Mouse (Mus musculus) bone marrow macrophage, adult 2 months (primary cell): Measurements from ENCODE around the gene Dhps.

Experiments used
- CTCF ChIP-seq: IDR thresholded peaks from 2 replicates; pipeline ENCODE4 v1.5.1; 2012; ENCODE audit warnings: low read depth, mild to moderate bottlenecking, low read length, moderate library complexity
- POLR2A ChIP-seq: IDR thresholded peaks from 2 replicates; pipeline ENCODE4 v1.6.1; 2012; ENCODE audit warnings: mild to moderate bottlenecking, low read depth, low read length, borderline replicate concordance

DNA sequence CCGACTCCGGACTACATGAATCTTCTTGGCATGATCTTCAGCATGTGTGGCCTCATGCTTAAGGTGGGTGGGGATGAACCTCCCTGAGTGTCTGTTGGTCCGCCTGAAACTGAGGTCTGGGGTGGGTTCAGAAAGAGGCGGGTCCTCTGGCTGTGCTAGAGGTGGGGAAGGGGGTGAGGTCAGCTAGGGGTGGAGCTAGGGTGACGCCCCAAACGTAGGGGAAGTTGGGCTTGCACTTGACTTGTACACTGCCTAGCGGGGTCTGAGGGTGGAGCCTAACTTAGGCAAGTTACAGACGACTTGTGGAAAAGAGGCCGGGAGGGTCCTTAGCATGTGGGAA, 9.6 kb downstream of the Dhps start, which contains the start of gene Wdr83:
- no peak for TF ChIP-seq CTCF
- no peak for TF ChIP-seq POLR2A
